Mouse (Mus musculus) testis, adult 2 months (tissue): ENCODE data around the gene Smndc1. TPM values are rescaled to one million over a fixed set of nuclear protein-coding genes. Genes with fewer than 3 reads are reported as not detected.

Experiments used
- H3K27ac ChIP-seq: fragments of 200-500 bp; 2 replicates; pipeline ENCODE4 v1.5.1; 2012; ENCODE audit warnings: low read depth, low read length; ENCODE audit not compliant: control insufficient read depth, insufficient read depth
- H3K27me3 ChIP-seq: fragments of 200-500 bp; 2 replicates; pipeline ENCODE4 v1.6.1; 2012; ENCODE audit warnings: mild to moderate bottlenecking, low read length, moderate library complexity; ENCODE audit not compliant: control insufficient read depth, insufficient read depth
- H3K36me3 ChIP-seq: fragments of 200-500 bp; 2 replicates; pipeline ENCODE4 v1.6.1; 2012; ENCODE audit warnings: mild to moderate bottlenecking, low read length; ENCODE audit not compliant: control insufficient read depth, insufficient read depth
- H3K4me1 ChIP-seq: fragments of 200-500 bp; 2 replicates; pipeline ENCODE4 v1.6.1; 2012; ENCODE audit warnings: low read length; ENCODE audit not compliant: control insufficient read depth, insufficient read depth
- H3K4me3 ChIP-seq: fragments of 200-500 bp; 2 replicates; pipeline ENCODE4 v1.5.1; 2012; ENCODE audit warnings: low read depth, mild to moderate bottlenecking, low read length, moderate library complexity, mixed read lengths; ENCODE audit not compliant: control insufficient read depth
- CTCF ChIP-seq: fragments of 200-500 bp; IDR thresholded peaks from 2 replicates; pipeline ENCODE4 v1.5.1; 2012; ENCODE audit warnings: low read depth, mild to moderate bottlenecking, inconsistent platforms, low read length, moderate library complexity; ENCODE audit not compliant: control insufficient read depth, insufficient read depth, insufficient replicate concordance
- POLR2A ChIP-seq: fragments of 200-500 bp; IDR thresholded peaks from 2 replicates; pipeline ENCODE4 v1.6.1; 2012; ENCODE audit warnings: low read depth, mild to moderate bottlenecking, inconsistent platforms, low read length, moderate library complexity; ENCODE audit not compliant: control insufficient read depth
- polyA plus RNA-seq: library from polyadenylated mRNA; depleted of rRNA; stranded (reverse); fragments of >200 nt; gene quantifications from 2 replicates; pipeline ENCODE4 v1.2.3, GENCODE M21; 2012

The Smndc1 gene
- polyA plus RNA-seq, 1 experiment: 12.2 TPM

DNA sequence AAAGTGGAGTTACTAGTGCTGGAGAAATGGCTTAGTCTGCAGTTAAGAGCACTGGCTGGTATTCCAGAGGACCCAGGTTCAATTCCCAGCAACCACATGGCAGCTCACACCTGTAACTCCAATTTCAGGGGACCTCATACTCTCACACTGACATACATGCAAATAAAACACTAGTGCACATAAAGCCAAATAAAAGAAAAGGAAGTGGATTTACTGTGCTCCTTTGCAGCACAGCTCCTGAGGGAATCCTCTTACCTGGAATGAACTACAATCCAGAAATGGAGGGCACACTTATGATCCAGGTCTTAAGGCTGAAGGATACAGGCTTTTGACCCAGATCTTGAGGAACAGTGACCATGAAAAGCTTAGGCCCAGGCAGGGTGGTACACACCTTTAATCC is 3.3 kb upstream of the Smndc1 start:
- no peak for TF ChIP-seq POLR2A
- no peak for TF ChIP-seq CTCF
- H3K36me3 ChIP-seq: no peaks in the 10 kb centered on the region

DNA sequence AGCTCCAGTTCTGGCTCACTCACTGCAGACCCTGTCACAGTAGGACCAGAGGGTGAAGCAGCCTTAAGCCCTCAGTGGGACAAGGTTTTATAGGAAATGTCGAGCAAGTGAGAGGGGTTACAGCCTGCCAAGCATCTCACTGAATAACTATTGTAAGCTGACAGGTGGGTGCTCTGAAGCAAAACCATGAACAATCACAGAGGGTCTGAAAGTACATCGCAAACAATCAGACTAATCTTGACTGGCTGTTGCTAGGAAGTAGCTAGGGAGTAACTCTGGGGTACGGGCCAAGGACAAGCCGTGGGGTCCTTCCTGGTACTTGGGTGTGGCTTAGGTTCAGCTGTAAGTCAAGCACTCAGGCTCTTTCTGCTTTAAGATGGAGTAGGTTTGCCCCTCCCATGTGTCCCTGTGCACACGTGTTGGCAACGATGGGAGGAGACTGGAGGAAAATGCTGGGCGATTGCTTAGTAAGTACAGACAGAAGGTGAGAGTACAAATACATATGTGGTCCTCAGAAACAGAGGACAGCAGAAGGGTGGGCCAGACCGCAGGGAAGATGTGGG is 2.5 kb upstream of the Smndc1 start:
- Histone ChIP-seq H3K4me3 (no peak overlapping the region), H3K27me3 (no peaks in the 10 kb centered on the region), H3K27ac (no peak overlapping the region), H3K36me3 (peaks cover under 1% of the 10 kb centered on the region; the same call in 1 of the 2 replicates), H3K4me1 (peaks cover 3% of the 10 kb centered on the region)
- TF ChIP-seq POLR2A: 0 out of 2 replicates have a peak, but pooled peaks have one; percentile 17
- TF ChIP-seq CTCF: no peak

More for the DNA sequence above, 3.3 kb upstream of the Smndc1 start:
- H3K27ac ChIP-seq: no peak overlapping the region
- H3K4me1 ChIP-seq: peaks cover 3% of the 10 kb centered on the region
- H3K27me3 ChIP-seq: no peaks in the 10 kb centered on the region
- H3K4me3 ChIP-seq: no peak overlapping the region

DNA sequence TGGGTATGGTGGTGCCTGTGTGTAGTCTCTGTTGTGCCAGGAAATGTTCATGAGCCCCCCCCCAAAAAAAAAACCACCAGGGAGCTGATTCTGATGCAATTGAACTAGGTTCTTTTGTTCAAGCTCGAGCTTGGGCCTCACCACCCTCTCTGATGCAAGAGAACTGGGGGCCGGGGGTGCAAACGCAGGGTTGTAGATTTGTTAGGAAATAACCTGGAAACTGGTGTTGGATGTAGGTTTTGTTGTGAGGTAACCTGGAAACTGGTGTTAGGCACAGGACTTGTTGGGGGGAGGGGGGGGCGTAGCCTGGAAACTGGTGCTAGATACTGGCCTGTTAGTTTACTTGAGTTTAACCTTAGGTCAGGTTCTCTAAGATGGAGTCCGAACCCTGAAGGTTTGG is 1.4 kb upstream of the Smndc1 start:
- H3K4me3 ChIP-seq: no peak overlapping the region
- H3K4me1 ChIP-seq: peaks cover 3% of the 10 kb centered on the region
- H3K36me3 ChIP-seq: peaks cover 2% of the 10 kb centered on the region; the same call in 1 of the 2 replicates
- no peak overlapping the region for H3K27ac ChIP-seq
- TF ChIP-seq CTCF (no peak), POLR2A (no peak)
- no peaks in the 10 kb centered on the region for H3K27me3 ChIP-seq

DNA sequence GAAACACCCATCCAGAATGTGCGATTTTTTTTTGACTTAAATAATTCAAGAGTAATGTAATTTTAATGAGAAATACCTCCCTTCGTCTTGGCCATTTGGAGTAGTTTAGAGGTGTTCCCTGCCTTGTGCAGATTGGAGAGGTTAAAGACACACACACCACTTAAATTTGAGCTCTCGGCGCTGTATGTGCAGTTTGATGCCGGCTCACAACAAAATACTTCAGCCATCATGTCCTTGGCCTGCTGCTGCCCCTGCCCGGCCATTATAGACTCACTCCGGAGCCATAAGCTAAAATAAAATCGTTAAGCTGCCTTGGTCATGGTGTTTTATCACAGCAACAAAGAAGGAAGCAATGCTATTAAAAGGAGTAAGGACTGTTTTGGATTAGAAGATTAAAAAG is 1.0 kb upstream of the Smndc1 start:
- Histone ChIP-seq H3K27me3 (no peaks in the 10 kb centered on the region), H3K4me3 (peak overlapping the region; percentile 96), H3K36me3 (peaks cover 2% of the 10 kb centered on the region; the same call in 1 of the 2 replicates), H3K4me1 (peaks cover 3% of the 10 kb centered on the region), H3K27ac (no peak overlapping the region)
- TF ChIP-seq CTCF: no peak
- TF ChIP-seq POLR2A: no peak

DNA sequence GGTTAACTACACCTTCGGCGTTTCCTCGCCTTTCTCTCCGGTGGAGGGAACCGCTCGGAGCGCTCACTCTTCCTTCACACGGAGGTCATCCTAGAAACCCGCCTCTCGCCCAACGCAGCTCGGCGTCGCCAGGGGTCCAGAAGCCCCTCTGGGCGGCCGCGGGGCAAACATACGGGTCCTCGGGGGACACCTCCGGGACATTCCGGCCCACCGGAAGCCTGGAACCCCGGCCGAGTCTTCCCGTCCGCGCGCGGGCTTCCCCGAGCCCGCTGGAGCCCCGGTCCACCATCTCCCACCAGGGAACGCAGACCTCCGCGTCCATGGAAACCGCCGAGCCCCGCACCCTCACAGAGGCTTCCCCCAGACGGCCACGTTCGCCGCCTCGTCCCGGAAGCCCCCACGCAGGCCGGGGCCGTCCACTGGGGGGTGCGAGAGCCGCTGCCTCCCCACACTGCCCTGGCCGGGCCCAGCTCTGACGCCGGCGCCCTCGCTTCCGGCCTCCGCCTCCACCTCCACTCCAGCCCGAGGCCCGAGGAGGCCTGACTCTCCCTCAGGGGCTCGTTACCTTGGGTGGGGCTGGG is 437 bp downstream of the Smndc1 start:
- Histone ChIP-seq H3K27ac (peak overlapping the region; percentile 95), H3K27me3 (no peaks in the 10 kb centered on the region), H3K4me1 (peaks cover 3% of the 10 kb centered on the region), H3K4me3 (peak overlapping the region; percentile 96), H3K36me3 (peaks cover 2% of the 10 kb centered on the region; the same call in 1 of the 2 replicates)
- TF ChIP-seq POLR2A: 0 out of 2 replicates have a peak, but pooled peaks have one; percentile 30
- TF ChIP-seq CTCF: no peak

DNA sequence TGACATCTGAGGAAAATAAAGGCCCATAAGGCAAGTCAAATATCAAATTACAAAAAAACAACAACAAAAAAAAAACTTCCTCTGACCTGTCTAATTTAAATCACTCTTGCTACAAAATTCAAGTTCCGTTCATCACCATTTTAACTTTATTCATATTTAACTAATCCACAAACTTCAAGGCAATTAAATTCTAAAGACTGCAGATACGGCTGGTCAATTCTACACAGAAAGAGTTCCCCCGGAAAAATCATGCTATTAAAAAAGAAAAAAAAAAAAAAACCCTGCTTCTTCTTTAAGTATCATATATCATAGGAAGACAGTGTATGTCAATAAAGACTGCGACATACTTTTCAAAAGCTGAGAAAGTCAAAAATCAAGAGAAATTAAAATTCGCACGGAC is 961 bp downstream of the Smndc1 start:
- H3K27ac ChIP-seq: peak overlapping the region; percentile 95
- no peak for TF ChIP-seq POLR2A
- no peak for TF ChIP-seq CTCF

DNA sequence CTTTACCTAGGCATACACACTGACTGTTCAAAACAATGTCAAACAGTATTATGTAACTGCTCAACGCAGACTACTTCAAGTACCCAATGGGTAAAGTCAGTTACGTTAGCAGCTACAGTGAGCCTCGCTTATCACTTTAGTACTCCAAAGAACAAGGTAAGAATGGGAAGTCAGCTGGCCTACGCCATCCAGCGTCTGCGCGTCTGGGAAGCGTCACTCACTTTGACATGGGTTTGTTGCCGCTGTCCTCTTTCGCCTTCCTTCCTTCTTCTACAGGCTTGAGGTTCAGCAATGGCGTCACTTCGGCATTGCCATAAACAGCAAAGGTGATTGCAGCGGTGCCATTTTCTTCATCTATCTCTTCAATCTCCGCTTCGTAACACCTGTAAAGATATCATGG is 7.0 kb downstream of the Smndc1 start:
- Histone ChIP-seq H3K4me3 (no peak overlapping the region), H3K36me3 (peaks cover 2% of the 10 kb centered on the region; the same call in 1 of the 2 replicates), H3K27ac (no peak overlapping the region), H3K27me3 (no peaks in the 10 kb centered on the region), H3K4me1 (no peaks in the 10 kb centered on the region)
- no peak for TF ChIP-seq CTCF

More for the DNA sequence above, 961 bp downstream of the Smndc1 start:
- peaks cover 2% of the 10 kb centered on the region; the same call in 1 of the 2 replicates for H3K36me3 ChIP-seq
- H3K4me1 ChIP-seq: peaks cover 3% of the 10 kb centered on the region
- H3K27me3 ChIP-seq: no peaks in the 10 kb centered on the region
- peak overlapping the region; percentile 96 for H3K4me3 ChIP-seq

DNA sequence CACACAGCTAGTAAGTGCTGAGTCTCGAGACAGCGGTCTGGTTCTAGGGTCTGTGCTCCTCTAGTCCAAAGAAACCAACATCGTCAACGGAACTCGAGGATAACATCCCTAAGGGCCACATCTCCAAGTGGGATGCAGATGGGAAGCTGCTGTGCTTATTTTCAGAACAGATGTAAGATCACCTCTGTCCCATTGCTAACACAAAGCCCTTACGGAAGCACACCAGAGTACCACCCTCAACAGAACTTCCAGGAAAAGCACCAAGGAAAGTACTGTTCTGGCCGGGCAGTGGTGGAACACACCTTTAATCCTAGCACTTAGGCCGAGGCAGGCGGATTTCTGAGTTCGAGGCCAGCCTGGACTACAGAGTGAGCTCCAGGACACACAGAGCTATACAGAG is 12.0 kb downstream of the Smndc1 start:
- no peak overlapping the region for H3K4me3 ChIP-seq
- no peaks in the 10 kb centered on the region for H3K27me3 ChIP-seq
- no peaks in the 10 kb centered on the region for H3K4me1 ChIP-seq
- TF ChIP-seq CTCF (no peak), POLR2A (no peak)
- no peak overlapping the region for H3K27ac ChIP-seq
- no peaks in the 10 kb centered on the region; the same call in 1 of the 2 replicates for H3K36me3 ChIP-seq
